Mouse (Mus musculus): ENCODE measurements around the gene Ptgds.

GRCm38 (mm10) chr2:25469969-25470368 lies at the start of gene Ptgds:
- TF ChIP-seq CTCF (conservative IDR thresholded peaks at IDR 0.05; ENCODE audit: low read length): no peak
- TF ChIP-seq POU5F1 (IDR thresholded peaks at IDR 0.05; ENCODE audit: borderline replicate concordance, low read length): no peak
- no peak for TF ChIP-seq NANOG (IDR thresholded peaks at IDR 0.05; ENCODE audit: borderline replicate concordance, low read length)

All from E14TG2a.4 (cell line).